22 mouse cellular contexts compared by ENCODE assay signal in the genomic region with DNA sequence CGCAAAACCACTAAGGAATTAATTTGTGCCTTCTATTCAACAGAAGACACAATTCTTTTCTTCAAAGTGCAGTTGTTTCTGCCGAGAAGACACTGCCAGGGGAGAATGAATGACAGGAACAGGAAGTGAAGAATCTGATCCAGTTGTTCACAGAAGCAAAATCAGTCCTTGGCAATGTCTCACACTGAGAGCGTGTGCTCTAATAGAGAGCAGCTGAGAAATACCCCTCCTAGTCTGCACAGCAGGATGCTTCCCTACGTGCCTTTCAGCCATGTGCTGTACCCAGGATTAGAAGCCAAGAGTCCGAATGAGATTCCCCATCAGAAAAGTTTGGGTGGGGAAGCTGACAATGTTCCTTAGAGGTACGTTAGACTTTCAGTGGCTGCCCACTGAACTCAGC. TPM values are rescaled to one million over a fixed set of nuclear protein-coding genes. Genes with fewer than 3 reads are reported as not detected.
DNase-seq lines count a peak whose midpoint lies in the region; ATAC-seq and TF ChIP-seq lines count a peak whose summit lies in the region.
"Had no signal": no experiment of that assay in that cellular context is flagged by ENCODE, and none has a peak within 500 bp of the region (broad histone marks: within the 10 kb centered on the region; RNA-seq: fewer than 3 reads in every experiment).

No protein-coding gene starts in this region.

- H3K9me3 ChIP-seq in embryonic facial prominence, embryonic 14.5 days (ENCODE audit: control insufficient read depth, low read length): no peaks in the 10 kb centered on the region
- no peaks in the 10 kb centered on the region for H3K9me3 ChIP-seq in embryonic facial prominence, embryonic 10.5 days
- H3K9me3 ChIP-seq in limb, embryonic 14.5 days (ENCODE audit: control insufficient read depth, low read length): no peaks in the 10 kb centered on the region
- no peaks in the 10 kb centered on the region for H3K9me3 ChIP-seq in limb, embryonic 10.5 days (replicated peaks)
- no peaks in the 10 kb centered on the region for H3K9me3 ChIP-seq in hindbrain, embryonic 12.5 days (replicated peaks)
- H3K9me3 ChIP-seq: embryonic facial prominence, embryonic 15.5 days; forebrain, embryonic 10.5 days; heart, embryonic 10.5 days; hindbrain, embryonic 13.5 days had no signal

- peaks cover 3% of the 10 kb centered on the region; the same call in 1 of the 2 replicates for H3K27me3 ChIP-seq in embryonic facial prominence, embryonic 14.5 days (replicated peaks; ENCODE audit: control insufficient read depth, insufficient read depth, low read length)
- no peaks in the 10 kb centered on the region for H3K27me3 ChIP-seq in embryonic facial prominence, embryonic 10.5 days (replicated peaks; ENCODE audit: low read depth, poor library complexity, severe bottlenecking)
- no peaks in the 10 kb centered on the region for H3K27me3 ChIP-seq in limb, embryonic 14.5 days (ENCODE audit: control insufficient read depth, insufficient read depth, low read length)
- no peaks in the 10 kb centered on the region for H3K27me3 ChIP-seq in limb, embryonic 10.5 days (ENCODE audit: low read depth, poor library complexity, severe bottlenecking)
- no peaks in the 10 kb centered on the region for H3K27me3 ChIP-seq in hindbrain, embryonic 12.5 days
- H3K27me3 ChIP-seq: embryonic facial prominence, embryonic 15.5 days; hindbrain, embryonic 13.5 days had no signal

- H3K36me3 ChIP-seq in embryonic facial prominence, embryonic 14.5 days (ENCODE audit: control insufficient read depth, insufficient read depth, low read length): no peaks in the 10 kb centered on the region
- H3K36me3 ChIP-seq in embryonic facial prominence, embryonic 10.5 days (replicated peaks): no peaks in the 10 kb centered on the region
- H3K36me3 ChIP-seq in limb, embryonic 14.5 days (ENCODE audit: control insufficient read depth, insufficient read depth, low read length): no peaks in the 10 kb centered on the region
- no peaks in the 10 kb centered on the region for H3K36me3 ChIP-seq in limb, embryonic 10.5 days
- H3K36me3 ChIP-seq in hindbrain, embryonic 12.5 days: no peaks in the 10 kb centered on the region
- H3K36me3 ChIP-seq: embryonic facial prominence, embryonic 15.5 days; forebrain, embryonic 10.5 days; heart, embryonic 10.5 days; hindbrain, embryonic 13.5 days had no signal

- no peak for TF ChIP-seq CTCF in brain, embryonic 14.5 days (IDR thresholded peaks at IDR 0.05; ENCODE audit: borderline replicate concordance, extremely low read depth, insufficient read depth, insufficient read length)

- H3K4me2 ChIP-seq in embryonic facial prominence, embryonic 14.5 days (ENCODE audit: low read depth, low read length): no peak overlapping the region
- no peak overlapping the region for H3K4me2 ChIP-seq in limb, embryonic 14.5 days (replicated peaks; ENCODE audit: low read depth, low read length, severe bottlenecking)
- H3K4me2 ChIP-seq in hindbrain, embryonic 12.5 days (replicated peaks): no peak overlapping the region
- H3K4me2 ChIP-seq: embryonic facial prominence, embryonic 15.5 days; hindbrain, embryonic 13.5 days had no signal

- no peaks in the 10 kb centered on the region for H3K4me1 ChIP-seq in embryonic facial prominence, embryonic 14.5 days (ENCODE audit: control insufficient read depth, insufficient read depth, low read length)
- H3K4me1 ChIP-seq in embryonic facial prominence, embryonic 10.5 days: peaks cover 7% of the 10 kb centered on the region; the same call in 1 of the 2 replicates
- H3K4me1 ChIP-seq in limb, embryonic 14.5 days (ENCODE audit: control insufficient read depth, insufficient read depth, low read length): no peaks in the 10 kb centered on the region
- H3K4me1 ChIP-seq in limb, embryonic 10.5 days: peaks cover 6% of the 10 kb centered on the region
- no peaks in the 10 kb centered on the region for H3K4me1 ChIP-seq in hindbrain, embryonic 12.5 days
- H3K4me1 ChIP-seq: embryonic facial prominence, embryonic 15.5 days; heart, embryonic 10.5 days; hindbrain, embryonic 13.5 days had no signal

- peak; percentile 68; the same call in 1 of the 2 replicates for ATAC-seq in embryonic facial prominence, embryonic 14.5 days (ENCODE audit: low read depth)
- 0 out of 2 replicates have a peak, but pooled peaks have one; percentile 50 for ATAC-seq in limb, embryonic 14.5 days (ENCODE audit: low FRiP score, low read depth)
- ATAC-seq in hindbrain, embryonic 12.5 days (ENCODE audit: low FRiP score): no peak
- ATAC-seq: hindbrain, postnatal 0 days had no signal

- H3K4me3 ChIP-seq in embryonic facial prominence, embryonic 14.5 days (ENCODE audit: low read depth, low read length): no peak overlapping the region
- H3K4me3 ChIP-seq in embryonic facial prominence, embryonic 10.5 days: no peak overlapping the region
- H3K4me3 ChIP-seq in limb, embryonic 14.5 days (replicated peaks; ENCODE audit: low read length): no peak overlapping the region
- H3K4me3 ChIP-seq in limb, embryonic 10.5 days: no peak overlapping the region
- no peak overlapping the region for H3K4me3 ChIP-seq in hindbrain, embryonic 12.5 days
- H3K4me3 ChIP-seq: embryonic facial prominence, embryonic 15.5 days; erythroblast, embryonic 14.5 days; forebrain, embryonic 10.5 days; heart, embryonic 10.5 days; hindbrain, embryonic 13.5 days had no signal

- TF ChIP-seq POLR2A in limb, embryonic 14.5 days (IDR thresholded peaks at IDR 0.05; ENCODE audit: borderline replicate concordance, extremely low read depth, insufficient read depth, insufficient read length): no peak
- no peak for TF ChIP-seq POLR2A in brain, embryonic 14.5 days (IDR thresholded peaks at IDR 0.05; ENCODE audit: borderline replicate concordance, extremely low read depth, insufficient read depth, insufficient read length, poor library complexity, severe bottlenecking)

- 22% methylated on average over 6 of the region's 6 CpGs for WGBS in embryonic facial prominence, embryonic 14.5 days
- 30% methylated on average over 6 of the region's 6 CpGs for WGBS in embryonic facial prominence, embryonic 10.5 days
- 34% methylated on average over 6 of the region's 6 CpGs for WGBS in limb, embryonic 14.5 days
- WGBS in limb, embryonic 10.5 days: 51% methylated on average over 6 of the region's 6 CpGs
- 30% methylated on average over 6 of the region's 6 CpGs for WGBS in hindbrain, embryonic 12.5 days

- H3K27ac ChIP-seq in embryonic facial prominence, embryonic 14.5 days (replicated peaks; ENCODE audit: low read depth, low read length): no peak overlapping the region
- H3K27ac ChIP-seq in embryonic facial prominence, embryonic 10.5 days (replicated peaks): no peak overlapping the region
- no peak overlapping the region for H3K27ac ChIP-seq in limb, embryonic 14.5 days (replicated peaks; ENCODE audit: low read depth, low read length)
- no peak overlapping the region for H3K27ac ChIP-seq in limb, embryonic 10.5 days
- H3K27ac ChIP-seq in hindbrain, embryonic 12.5 days: no peak overlapping the region
- H3K27ac ChIP-seq: embryonic facial prominence, embryonic 15.5 days; forebrain, embryonic 10.5 days; heart, embryonic 10.5 days; hindbrain, embryonic 13.5 days; hindbrain, postnatal 0 days had no signal

- peak; percentile 82 for DNase-seq in embryonic facial prominence, embryonic 14.5 days (ENCODE audit: low spot score)
- no peak for DNase-seq in embryonic facial prominence, embryonic 10.5 days (ENCODE audit: low spot score)
- DNase-seq in limb, embryonic 14.5 days (ENCODE audit: low spot score): peak; percentile 52
- no peak for DNase-seq in limb, embryonic 10.5 days (ENCODE audit: low spot score)
- DNase-seq in brain, embryonic 14.5 days (ENCODE audit: low read depth): peak; percentile 19
- DNase-seq in retina, embryonic 14.5 days (ENCODE audit: low spot score): peak; percentile 18
- DNase-seq in spleen, adult 12 weeks (ENCODE audit: low spot score): no peak
- DNase-seq: adrenal gland, postnatal 10 days; cerebellum, adult 18-20 months; cerebellum, adult 9-11 months; cerebellum, postnatal 36 days; gastrocnemius, postnatal 10 days; heart, adult 18-20 months; heart, postnatal 10 days; heart, postnatal 4 days had no signal

- no peak overlapping the region for H3K9ac ChIP-seq in embryonic facial prominence, embryonic 14.5 days (ENCODE audit: low read depth, low read length)
- H3K9ac ChIP-seq in limb, embryonic 14.5 days (ENCODE audit: low read depth, low read length, severe bottlenecking): no peak overlapping the region
- no peak overlapping the region for H3K9ac ChIP-seq in hindbrain, embryonic 12.5 days
- H3K9ac ChIP-seq: embryonic facial prominence, embryonic 15.5 days; hindbrain, embryonic 13.5 days had no signal

RNA-seq across cellular contexts. Expression of gene Galnt3, which starts 55.3 kb away (rescaled TPM):
- polyA plus RNA-seq in embryonic facial prominence, embryonic 14.5 days (2014; fragmentation: Nextera tagmentation; extraction: Ambion mirVana): 3.9 and 5.1 TPM in 2 replicates
- polyA plus RNA-seq in embryonic facial prominence, embryonic 10.5 days (2016; fragmentation: Nextera tagmentation; extraction: Ambion mirVana): 1.8 and 2.2 TPM in 2 replicates
- 4.1 TPM in 2 replicates for polyA plus RNA-seq in limb, embryonic 14.5 days (2012; rRNA removed)
- 5.6 and 6.5 TPM in 2 replicates for polyA plus RNA-seq in limb, embryonic 14.5 days (2014; fragmentation: Nextera tagmentation; extraction: Ambion mirVana)
- 0.50 and 1.6 TPM in 2 replicates for polyA plus RNA-seq in limb, embryonic 10.5 days (2016; fragmentation: Nextera tagmentation; extraction: Ambion mirVana)
- polyA plus RNA-seq in brain, embryonic 14.5 days (2012; rRNA removed): 1.2 and 1.4 TPM in 2 replicates
- polyA plus RNA-seq in hindbrain, embryonic 12.5 days (2016; fragmentation: Nextera tagmentation; extraction: Ambion mirVana): 2.8 and 3.5 TPM in 2 replicates
- polyA plus RNA-seq: erythroblast, embryonic 14.5 days had no signal

Comparison
In these comparisons a context has a peak if more than half of its experiments do, and no peak if none do; other contexts are left out.
1. DNase-seq: peak in embryonic facial prominence, embryonic 14.5 days (single experiment), limb, embryonic 14.5 days (single experiment), brain, embryonic 14.5 days (single experiment) and retina, embryonic 14.5 days (single experiment); none in embryonic facial prominence, embryonic 10.5 days (single experiment), limb, embryonic 10.5 days (single experiment) and spleen, adult 12 weeks (single experiment).